Mouse (Mus musculus): ENCODE data around the gene Tmem151b. TPM values are rescaled to one million over a fixed set of nuclear protein-coding genes. Genes with fewer than 3 reads are reported as not detected.

Tmem151b gene
- polyA plus RNA-seq, 1 experiment from 2014 or later, result 14.5 TPM

GRCm38 (mm10) chr17:45584939-45585678 is 35.6 kb upstream of the Tmem151b start:
- H3K27me3 ChIP-seq, result no peaks in the 10 kb centered on the region
- ChIA-PET CTCF (interaction anchor here (0.7 to 6.9 kb wide), 15 partner anchors 9 to 103 kb away, joined by 3 to 76 read pairs (median 4); no protein-coding TSS in a partner anchor), POLR2A (interaction anchor here (0.7 to 1.2 kb wide), 5 partner anchors 8 to 70 kb away, joined by 3 to 8 read pairs (median 3); partner anchors contain the start of gene Hsp90ab1)
- peak; percentile 17 for ATAC-seq
- in situ Hi-C loops (cut with MboI; ENCODE audit: low pct_unique_long_range_greater_than_20kb), result loop anchor here (5.0 kb wide), 2 partner anchors 42 to 137 kb away; no protein-coding TSS in a partner anchor
- peak; percentile 98 for TF ChIP-seq CTCF (IDR thresholded peaks at IDR 0.05)
- no peak for DNase-seq (ENCODE audit: low read depth, low spot score)

GRCm38 (mm10) chr17:45584096-45584896 is 34.8 kb upstream of the Tmem151b start:
- DNase-seq (ENCODE audit: low read depth, low spot score) (no peak), ATAC-seq (no peak)
- TF ChIP-seq CTCF (IDR thresholded peaks at IDR 0.05), result no peak
- in situ Hi-C loops (cut with MboI; ENCODE audit: low pct_unique_long_range_greater_than_20kb), result no loop called here
- no peaks in the 10 kb centered on the region for H3K27me3 ChIP-seq
- ChIA-PET POLR2A (interaction anchor here (0.6 to 1.2 kb wide), 6 partner anchors 10 to 71 kb away, joined by 3 to 8 read pairs (median 4); partner anchors contain the start of gene Hsp90ab1), CTCF (interaction anchor here (0.7 to 6.9 kb wide), 15 partner anchors 10 to 456 kb away, joined by 3 to 76 read pairs (median 4); no protein-coding TSS in a partner anchor)

- no peak for ATAC-seq
- no peaks in the 10 kb centered on the region for H3K27me3 ChIP-seq
- peak; percentile 78 for TF ChIP-seq CTCF (IDR thresholded peaks at IDR 0.05)
- ChIA-PET POLR2A (no interaction called here), CTCF (interaction anchor here (0.7 to 6.9 kb wide), 6 partner anchors 12 to 111 kb away, joined by 3 to 76 read pairs (median 3); no protein-coding TSS in a partner anchor)
- in situ Hi-C loops (cut with MboI; ENCODE audit: low pct_unique_long_range_greater_than_20kb), result no loop called here
- no peak for DNase-seq (ENCODE audit: low read depth, low spot score)
Observed at GRCm38 (mm10) chr17:45582715-45583355, 33.4 kb upstream of the Tmem151b start.

- CTCF ChIA-PET, result interaction anchor here (0.8 to 6.9 kb wide), 6 partner anchors 9 to 136 kb away, joined by 3 to 76 read pairs (median 3); no protein-coding TSS in a partner anchor
- no peaks in the 10 kb centered on the region for H3K27me3 ChIP-seq
- in situ Hi-C loops (cut with MboI; ENCODE audit: low pct_unique_long_range_greater_than_20kb), result no loop called here
- no peak for TF ChIP-seq CTCF (IDR thresholded peaks at IDR 0.05)
- no peak for ATAC-seq
- POLR2A ChIA-PET, result no interaction called here
- no peak for DNase-seq (ENCODE audit: low read depth, low spot score)
Observed at GRCm38 (mm10) chr17:45582188-45582587, 32.7 kb upstream of the Tmem151b start.

- in situ Hi-C loops (cut with MboI; ENCODE audit: low pct_unique_long_range_greater_than_20kb), result no loop called here
- peak; percentile 91 for TF ChIP-seq CTCF (IDR thresholded peaks at IDR 0.05)
- H3K27me3 ChIP-seq, result no peaks in the 10 kb centered on the region
- CTCF ChIA-PET, result interaction anchor here (0.8 to 6.9 kb wide), 8 partner anchors 9 to 136 kb away, joined by 3 to 76 read pairs (median 3); partner anchors contain the start of gene Spats1
- ATAC-seq, result no peak
- no peak for DNase-seq (ENCODE audit: low read depth, low spot score)
- POLR2A ChIA-PET, result no interaction called here
Observed at GRCm38 (mm10) chr17:45581567-45581983, 32.1 kb upstream of the Tmem151b start.

- DNase-seq (ENCODE audit: low read depth, low spot score) (no peak), ATAC-seq (no peak)
- in situ Hi-C loops (cut with MboI; ENCODE audit: low pct_unique_long_range_greater_than_20kb), result no loop called here
- no peak for TF ChIP-seq CTCF (IDR thresholded peaks at IDR 0.05)
- CTCF ChIA-PET, result interaction anchor here (1.2 to 6.9 kb wide), 6 partner anchors 47 to 137 kb away, joined by 3 to 76 read pairs (median 3); partner anchors contain the start of gene Spats1
- H3K27me3 ChIP-seq, result no peaks in the 10 kb centered on the region
- POLR2A ChIA-PET, result no interaction called here
Observed at GRCm38 (mm10) chr17:45580958-45581477, 31.5 kb upstream of the Tmem151b start.

GRCm38 (mm10) chr17:45579554-45579953 is 30.1 kb upstream of the Tmem151b start:
- DNase-seq (ENCODE audit: low read depth, low spot score), result no peak
- no peak for ATAC-seq
- POLR2A ChIA-PET, result no interaction called here
- CTCF ChIA-PET, result interaction anchor here (0.7 to 1.5 kb wide), 3 partner anchors 22 to 63 kb away, joined by 3 to 4 read pairs (median 3); no protein-coding TSS in a partner anchor
- no peak for TF ChIP-seq CTCF (IDR thresholded peaks at IDR 0.05)
- in situ Hi-C loops (cut with MboI; ENCODE audit: low pct_unique_long_range_greater_than_20kb), result no loop called here
- H3K27me3 ChIP-seq, result no peaks in the 10 kb centered on the region

DNA sequence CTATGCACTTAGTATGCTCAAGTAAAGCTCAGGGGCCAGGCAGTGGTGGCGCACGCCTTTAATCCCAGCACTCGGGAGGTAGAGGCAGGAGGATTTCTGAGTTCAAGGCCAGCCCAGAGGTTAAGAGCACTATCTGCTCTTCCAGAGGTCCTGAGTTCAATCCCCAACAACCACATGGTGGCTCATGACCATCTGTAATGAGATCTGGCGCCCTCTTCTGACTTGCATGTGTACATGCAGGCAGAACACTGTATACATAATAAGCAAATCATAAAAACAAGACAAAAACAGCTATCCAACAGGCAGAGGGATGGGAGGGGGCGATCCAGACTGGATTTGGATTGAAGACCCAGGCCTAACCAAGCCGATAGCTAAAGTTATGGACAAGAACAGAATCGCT is 29.4 kb upstream of the Tmem151b start:
- no peak for TF ChIP-seq CTCF (IDR thresholded peaks at IDR 0.05)
- H3K27me3 ChIP-seq, result no peaks in the 10 kb centered on the region
- in situ Hi-C loops (cut with MboI; ENCODE audit: low pct_unique_long_range_greater_than_20kb), result no loop called here
- ChIA-PET POLR2A (no interaction called here), CTCF (interaction anchor here (0.7 to 1.5 kb wide), 3 partner anchors 22 to 64 kb away, joined by 3 to 4 read pairs (median 3); no protein-coding TSS in a partner anchor)
- DNase-seq (ENCODE audit: low read depth, low spot score) (no peak), ATAC-seq (no peak)

- no peaks in the 10 kb centered on the region for H3K27me3 ChIP-seq
- in situ Hi-C loops (cut with MboI; ENCODE audit: low pct_unique_long_range_greater_than_20kb), result no loop called here
- ATAC-seq (no peak), DNase-seq (ENCODE audit: low read depth, low spot score) (no peak)
- CTCF ChIA-PET, result interaction anchor here (1.0 to 1.5 kb wide), 2 partner anchors 21 to 64 kb away, joined by 3 to 4 read pairs; no protein-coding TSS in a partner anchor
- POLR2A ChIA-PET, result no interaction called here
- TF ChIP-seq CTCF (IDR thresholded peaks at IDR 0.05), result no peak
Observed at GRCm38 (mm10) chr17:45578242-45578641, 28.8 kb upstream of the Tmem151b start.
